ENCODE assay signal across 23 mouse cellular contexts in genomic region chr5:132212446-132212845, GRCm38 (mm10).
A peak's percentile ranks its signal among the peaks of the same experiment; 100 is the strongest.
DNase-seq lines count a peak whose midpoint lies in the region; ATAC-seq and TF ChIP-seq lines count a peak whose summit lies in the region.
"Had no signal": no experiment of that assay in that cellular context is flagged by ENCODE, and none has a peak within 500 bp of the region (broad histone marks: within the 10 kb centered on the region; RNA-seq: fewer than 3 reads in every experiment).

No protein-coding gene starts in this region.

- no peak overlapping the region for H3K4me2 ChIP-seq in embryonic facial prominence, embryonic 14.5 days (ENCODE audit: low read depth, low read length)
- H3K4me2 ChIP-seq in forebrain, postnatal 0 days (ENCODE audit: low read depth): no peak overlapping the region
- H3K4me2 ChIP-seq: embryonic facial prominence, embryonic 12.5 days; forebrain, embryonic 13.5 days; heart, embryonic 12.5 days; limb, embryonic 13.5 days; liver, embryonic 12.5 days; midbrain, embryonic 11.5 days had no signal

- TF ChIP-seq CTCF in forebrain, postnatal 0 days (IDR thresholded peaks at IDR 0.05; ENCODE audit: low read depth): no peak

- ATAC-seq in embryonic facial prominence, embryonic 14.5 days (ENCODE audit: low read depth): 0 out of 2 replicates have a peak, but pooled peaks have one; percentile 37
- no peak for ATAC-seq in forebrain, postnatal 0 days
- ATAC-seq: forebrain, embryonic 13.5 days; liver, embryonic 12.5 days had no signal

- no peak for DNase-seq in embryonic facial prominence, embryonic 14.5 days (ENCODE audit: low spot score)
- no peak for DNase-seq in embryonic facial prominence, embryonic 10.5 days (ENCODE audit: low spot score)
- DNase-seq in ES-CJ7 (ENCODE audit: low read depth, low spot score): peak; percentile 20
- peak; percentile 70 for DNase-seq in cerebellum, adult 11-12 months
- DNase-seq in cerebellum, postnatal 10 days: peak; percentile 51 to 68
- DNase-seq in forebrain, postnatal 0 days: no peak
- no peak for DNase-seq in yolk sac, embryonic 10.5 days (ENCODE audit: low spot score)
- DNase-seq in right cerebral cortex, postnatal 10 days (ENCODE audit: low spot score in 2 of 2): no peak
- DNase-seq: adrenal gland, postnatal 25 days; heart, adult 18-20 months; heart, postnatal 14 days; kidney, adult 11 months; lung, adult 18-20 months; lung, postnatal 10 days; right cerebral cortex, postnatal 14 days; spleen, adult 18-20 months had no signal

- 87% methylated on average over 2 of the region's 2 CpGs for WGBS in embryonic facial prominence, embryonic 14.5 days
- 88% methylated on average over 2 of the region's 2 CpGs for WGBS in embryonic facial prominence, embryonic 10.5 days
- WGBS in forebrain, postnatal 0 days: 64% methylated on average over 2 of the region's 2 CpGs

- H3K9ac ChIP-seq in embryonic facial prominence, embryonic 14.5 days (ENCODE audit: low read depth, low read length): no peak overlapping the region
- no peak overlapping the region for H3K9ac ChIP-seq in forebrain, postnatal 0 days
- H3K9ac ChIP-seq: embryonic facial prominence, embryonic 12.5 days; forebrain, embryonic 13.5 days; heart, embryonic 12.5 days; limb, embryonic 13.5 days; liver, embryonic 12.5 days had no signal

- peaks cover 18% of the 10 kb centered on the region for H3K4me1 ChIP-seq in embryonic facial prominence, embryonic 14.5 days (ENCODE audit: control insufficient read depth, insufficient read depth, low read length)
- H3K4me1 ChIP-seq in embryonic facial prominence, embryonic 10.5 days: peaks cover 23% of the 10 kb centered on the region
- H3K4me1 ChIP-seq in forebrain, postnatal 0 days (ENCODE audit: insufficient read depth): no peaks in the 10 kb centered on the region
- H3K4me1 ChIP-seq: liver, embryonic 12.5 days had no signal

- H3K9me3 ChIP-seq in embryonic facial prominence, embryonic 14.5 days (ENCODE audit: control insufficient read depth, low read length): no peaks in the 10 kb centered on the region
- no peaks in the 10 kb centered on the region for H3K9me3 ChIP-seq in embryonic facial prominence, embryonic 10.5 days
- no peaks in the 10 kb centered on the region for H3K9me3 ChIP-seq in forebrain, postnatal 0 days (ENCODE audit: low read length)
- H3K9me3 ChIP-seq: embryonic facial prominence, embryonic 12.5 days; forebrain, embryonic 13.5 days; heart, embryonic 12.5 days; limb, embryonic 13.5 days; liver, embryonic 12.5 days had no signal

- no peak overlapping the region for H3K27ac ChIP-seq in embryonic facial prominence, embryonic 14.5 days (replicated peaks; ENCODE audit: low read depth, low read length)
- no peak overlapping the region for H3K27ac ChIP-seq in embryonic facial prominence, embryonic 10.5 days (replicated peaks)
- H3K27ac ChIP-seq in forebrain, postnatal 0 days (ENCODE audit: low read depth, low read length): no peak overlapping the region
- H3K27ac ChIP-seq: embryonic facial prominence, embryonic 12.5 days; forebrain, embryonic 13.5 days; kidney, postnatal 0 days; limb, embryonic 13.5 days; liver, embryonic 12.5 days had no signal

- no peaks in the 10 kb centered on the region for H3K36me3 ChIP-seq in embryonic facial prominence, embryonic 14.5 days (ENCODE audit: control insufficient read depth, insufficient read depth, low read length)
- no peaks in the 10 kb centered on the region for H3K36me3 ChIP-seq in embryonic facial prominence, embryonic 10.5 days (replicated peaks)
- H3K36me3 ChIP-seq in forebrain, postnatal 0 days (ENCODE audit: insufficient read depth): no peaks in the 10 kb centered on the region
- H3K36me3 ChIP-seq: embryonic facial prominence, embryonic 12.5 days; heart, embryonic 12.5 days; limb, embryonic 13.5 days; liver, embryonic 12.5 days had no signal

- H3K27me3 ChIP-seq in embryonic facial prominence, embryonic 14.5 days (replicated peaks; ENCODE audit: control insufficient read depth, insufficient read depth, low read length): no peaks in the 10 kb centered on the region
- no peaks in the 10 kb centered on the region for H3K27me3 ChIP-seq in embryonic facial prominence, embryonic 10.5 days (replicated peaks; ENCODE audit: low read depth, poor library complexity, severe bottlenecking)
- H3K27me3 ChIP-seq in forebrain, postnatal 0 days (ENCODE audit: insufficient read depth, low read length): no peaks in the 10 kb centered on the region
- H3K27me3 ChIP-seq: embryonic facial prominence, embryonic 12.5 days; forebrain, embryonic 13.5 days; heart, embryonic 12.5 days; limb, embryonic 13.5 days; liver, embryonic 12.5 days had no signal

- no peak overlapping the region for H3K4me3 ChIP-seq in embryonic facial prominence, embryonic 14.5 days (ENCODE audit: low read depth, low read length)
- no peak overlapping the region for H3K4me3 ChIP-seq in embryonic facial prominence, embryonic 10.5 days
- H3K4me3 ChIP-seq in forebrain, postnatal 0 days (ENCODE audit: low read depth, low read length): no peak overlapping the region
- H3K4me3 ChIP-seq: embryonic facial prominence, embryonic 12.5 days; forebrain, embryonic 13.5 days; heart, embryonic 12.5 days; limb, embryonic 13.5 days; liver, embryonic 12.5 days had no signal

Comparison
In these comparisons a context has a peak if more than half of its experiments do, and no peak if none do; other contexts are left out.
1. DNase-seq: peak in ES-CJ7 (single experiment), cerebellum, adult 11-12 months (single experiment) and cerebellum, postnatal 10 days (2 of 2); none in embryonic facial prominence, embryonic 14.5 days (single experiment), embryonic facial prominence, embryonic 10.5 days (single experiment), forebrain, postnatal 0 days (single experiment), yolk sac, embryonic 10.5 days (single experiment) and right cerebral cortex, postnatal 10 days (0 of 2).